Mouse (Mus musculus) heart, postnatal 0 days (tissue): ENCODE data around the gene Adgb.

Experiments used
- CTCF ChIP-seq: IDR thresholded peaks from 2 replicates; pipeline ENCODE4 v1.5.1; 2016; ENCODE audit warnings: antibody characterized with exemption, control low read depth, low read depth
- EP300 ChIP-seq: IDR thresholded peaks from 2 replicates; pipeline ENCODE4 v1.6.1; 2016; ENCODE audit warnings: antibody characterized with exemption, low read depth

- TF ChIP-seq CTCF, result no peak
- no peak for TF ChIP-seq EP300
These were observed 47.7 kb downstream of the Adgb start for GRCm38 (mm10) chr10:10424383-10424782.
